Mouse (Mus musculus): ENCODE data around the gene Tssk6. TPM values are rescaled to one million over a fixed set of nuclear protein-coding genes. Genes with fewer than 3 reads are reported as not detected.
"Not testable (repeated sequence)": the region's sequence is repeated elsewhere in the genome, so short reads cannot be mapped to it uniquely, and the experiment has no call there.

The Tssk6 gene
- polyA plus RNA-seq, 1 experiment from 2014 or later, result 3.7 TPM

DNA sequence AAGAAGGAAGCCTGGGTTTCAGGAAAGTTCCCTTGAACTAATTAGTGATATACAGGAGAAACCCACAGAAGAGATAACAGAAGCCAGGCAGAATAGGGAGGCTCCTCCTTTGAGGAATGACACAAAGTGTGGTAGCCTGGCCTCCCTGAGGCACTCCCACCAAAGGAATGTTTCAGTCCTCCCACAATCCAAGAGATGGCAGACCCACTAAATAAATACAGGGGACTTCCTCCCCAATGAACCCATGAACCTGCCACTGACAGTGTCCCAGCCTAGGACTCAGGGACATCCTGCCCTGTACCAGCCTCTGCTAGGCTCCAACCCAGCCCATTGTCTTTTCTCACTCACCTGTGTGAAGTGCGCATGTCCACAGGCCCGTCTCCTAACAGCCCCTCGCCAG is 33.4 kb downstream of the Tssk6 start:
- in situ Hi-C loops (cut with MboI; ENCODE audit: low pct_unique_long_range_greater_than_20kb), result no loop called here
- ChIA-PET POLR2A (interaction anchor here (1.2 to 1.3 kb wide), 2 partner anchors 16 to 61 kb away, joined by 3 to 4 read pairs; partner anchors contain the start of gene Gatad2a), CTCF (interaction anchor here (1.4 kb wide), 2 partner anchors 28 to 36 kb away, joined by 4 read pairs; no protein-coding TSS in a partner anchor)
- no peak for ATAC-seq
- TF ChIP-seq CTCF (IDR thresholded peaks at IDR 0.05), result no peak
- H3K27me3 ChIP-seq, result no peaks in the 10 kb centered on the region
- DNase-seq (ENCODE audit: low read depth, low spot score), result no peak

DNA sequence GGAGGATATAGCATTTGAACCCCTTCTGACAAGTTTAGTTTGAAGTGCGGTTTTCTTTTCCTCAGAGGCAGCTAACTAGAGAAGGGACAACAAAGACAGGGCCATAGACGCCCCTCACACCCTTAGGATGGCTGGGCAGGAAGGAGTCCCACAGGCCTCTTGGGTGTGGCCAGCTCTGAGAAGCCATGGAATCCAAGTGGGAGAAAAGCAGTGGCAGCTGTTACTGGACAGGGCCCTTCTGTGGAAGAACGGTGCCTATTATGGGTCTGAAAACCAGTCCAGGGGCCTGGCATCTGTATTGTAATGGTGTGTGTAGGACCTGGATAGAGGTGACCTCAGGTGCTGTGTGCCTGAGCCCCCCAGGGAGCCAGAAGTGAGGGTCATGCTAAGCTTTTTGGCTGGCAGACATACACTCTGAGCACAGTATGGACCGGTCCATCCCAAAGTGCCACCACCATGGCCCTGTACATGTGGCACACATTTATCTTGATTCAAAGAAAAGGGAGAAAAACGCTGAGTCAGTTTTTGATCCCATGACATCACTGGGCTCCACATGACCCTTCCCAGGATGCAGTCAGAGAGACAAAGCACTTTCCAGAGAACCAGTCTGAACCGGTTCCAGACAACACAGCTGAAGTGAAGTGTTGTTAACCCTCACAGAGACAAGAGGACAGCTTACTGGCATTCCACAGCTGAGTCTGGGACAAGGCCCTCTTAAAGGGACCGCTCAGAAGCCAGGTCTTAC is 34.2 kb downstream of the Tssk6 start:
- in situ Hi-C loops (cut with MboI; ENCODE audit: low pct_unique_long_range_greater_than_20kb), result no loop called here
- no peak for TF ChIP-seq CTCF (IDR thresholded peaks at IDR 0.05)
- DNase-seq (ENCODE audit: low read depth, low spot score) (no peak), ATAC-seq (peak; percentile 29)
- H3K27me3 ChIP-seq, result no peaks in the 10 kb centered on the region
- ChIA-PET CTCF (interaction anchor here (1.0 to 1.4 kb wide), 2 partner anchors 17 to 36 kb away, joined by 3 to 4 read pairs; no protein-coding TSS in a partner anchor), POLR2A (interaction anchor here (0.7 to 1.2 kb wide), 2 partner anchors 31 to 60 kb away, joined by 3 to 5 read pairs; partner anchors contain the start of gene Gatad2a)

DNA sequence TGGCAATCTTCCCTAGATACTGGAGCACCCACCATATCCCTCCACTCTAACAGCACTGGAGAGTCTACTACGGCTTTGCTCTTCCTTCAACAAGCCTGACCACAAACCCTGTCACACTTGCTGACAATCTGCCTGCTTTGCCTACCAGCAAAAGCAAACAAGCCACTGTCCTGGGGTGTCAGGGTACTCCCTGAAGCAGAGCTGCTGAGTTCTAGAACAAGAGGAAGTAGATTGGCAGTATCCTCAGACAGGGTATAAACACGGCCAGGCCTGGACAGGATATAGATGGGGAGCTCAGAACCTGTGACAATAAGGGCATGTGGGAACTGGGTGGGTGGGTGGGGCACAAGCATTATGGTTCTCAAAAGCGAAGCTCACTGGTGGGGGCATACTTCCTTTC is 35.5 kb downstream of the Tssk6 start:
- H3K27me3 ChIP-seq, result no peaks in the 10 kb centered on the region
- DNase-seq (ENCODE audit: low read depth, low spot score) (no peak), ATAC-seq (no peak)
- ChIA-PET POLR2A (no interaction called here), CTCF (interaction anchor here (1.1 to 1.3 kb wide), 2 partner anchors 19 to 30 kb away, joined by 3 to 7 read pairs; no protein-coding TSS in a partner anchor)
- TF ChIP-seq CTCF (IDR thresholded peaks at IDR 0.05), result no peak
- in situ Hi-C loops (cut with MboI; ENCODE audit: low pct_unique_long_range_greater_than_20kb), result no loop called here

DNA sequence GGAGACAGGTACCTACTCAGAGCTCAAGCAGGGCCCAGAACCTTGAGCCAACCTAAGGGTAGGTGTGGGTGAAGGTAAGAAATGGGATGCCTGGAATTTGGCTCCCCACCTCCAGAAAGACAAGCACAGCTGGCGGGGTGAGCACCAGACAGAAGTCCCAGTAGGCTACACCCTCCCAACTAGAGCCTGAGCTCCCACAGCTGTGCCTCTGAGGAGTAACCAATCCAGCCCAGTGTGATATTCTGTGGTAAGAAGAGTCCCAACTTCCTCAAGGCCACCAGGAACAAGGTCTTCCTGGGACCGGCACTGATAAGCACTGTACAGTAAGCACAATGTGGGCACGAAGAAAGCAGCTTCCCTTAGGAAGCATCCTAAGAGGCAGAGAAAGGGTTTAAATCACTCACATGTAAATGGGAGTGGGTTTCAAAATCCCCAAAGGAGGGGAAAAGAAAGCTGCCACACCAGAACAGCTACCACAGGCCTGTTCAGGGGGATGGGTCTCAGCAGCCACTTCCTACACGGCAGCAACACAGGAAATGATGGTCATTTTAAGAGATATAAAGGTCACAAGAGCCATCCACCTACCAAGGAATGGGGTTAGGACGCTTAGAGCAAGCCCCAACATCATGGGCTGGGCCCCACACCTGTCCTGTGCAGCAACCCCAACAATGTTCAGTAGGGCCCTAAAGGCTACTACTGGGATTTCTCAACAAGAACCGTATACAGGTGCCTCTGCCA is 36.4 kb downstream of the Tssk6 start:
- ChIA-PET CTCF (interaction anchor here (0.8 to 1.7 kb wide), 6 partner anchors 14 to 32 kb away, joined by 3 to 7 read pairs (median 3); no protein-coding TSS in a partner anchor), POLR2A (no interaction called here)
- DNase-seq (ENCODE audit: low read depth, low spot score) (no peak), ATAC-seq (no peak)
- no peaks in the 10 kb centered on the region for H3K27me3 ChIP-seq
- in situ Hi-C loops (cut with MboI; ENCODE audit: low pct_unique_long_range_greater_than_20kb), result no loop called here
- TF ChIP-seq CTCF (IDR thresholded peaks at IDR 0.05), result no peak

DNA sequence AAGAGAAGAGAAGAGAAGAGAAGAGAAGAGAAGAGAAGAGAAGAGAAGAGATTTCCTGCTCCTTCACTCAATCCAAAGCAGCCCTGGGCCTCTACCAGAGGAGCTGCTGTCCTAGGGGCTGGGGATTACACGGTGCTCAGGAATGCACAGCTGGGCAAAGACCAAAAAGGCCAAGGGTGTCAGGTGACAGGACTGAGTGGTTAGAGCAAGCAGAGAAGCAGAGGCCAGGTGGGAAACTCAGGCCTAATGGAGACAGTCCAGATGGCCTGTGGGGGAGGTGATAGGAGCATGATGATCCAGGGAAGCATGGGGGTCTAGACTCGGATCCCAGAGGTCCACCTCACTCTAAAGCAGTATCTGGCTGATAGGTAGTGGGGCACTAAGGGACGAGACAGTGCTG is 37.6 kb downstream of the Tssk6 start:
- no peaks in the 10 kb centered on the region for H3K27me3 ChIP-seq
- TF ChIP-seq CTCF (IDR thresholded peaks at IDR 0.05), result no peak
- ChIA-PET POLR2A (no interaction called here), CTCF (interaction anchor here (1.2 to 1.7 kb wide), 3 partner anchors 14 to 31 kb away, joined by 3 read pairs; no protein-coding TSS in a partner anchor)
- ATAC-seq, result peak; percentile 94
- peak; percentile 39 for DNase-seq (ENCODE audit: low read depth, low spot score)
- in situ Hi-C loops (cut with MboI; ENCODE audit: low pct_unique_long_range_greater_than_20kb), result no loop called here

DNA sequence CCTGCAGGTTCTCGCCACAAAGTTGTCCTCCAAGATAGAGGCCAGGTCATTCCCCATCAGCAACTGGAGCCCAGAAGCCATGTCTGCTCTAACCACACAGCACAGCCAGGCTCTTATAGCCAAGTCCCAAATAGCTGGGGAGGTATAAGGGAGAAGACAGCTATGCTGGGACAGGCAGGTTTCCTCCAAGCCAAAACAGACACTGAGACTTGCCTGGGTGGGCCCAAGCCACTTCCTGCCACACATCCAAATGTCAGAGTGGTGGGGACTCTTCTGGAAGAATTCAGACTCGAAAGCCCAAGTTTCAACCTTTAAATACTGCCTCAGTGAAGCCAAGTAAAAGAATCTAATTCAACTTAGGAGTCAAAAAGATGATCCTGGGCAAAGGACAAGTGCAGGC is 38.4 kb downstream of the Tssk6 start:
- ChIA-PET CTCF (interaction anchor here (1.3 to 1.7 kb wide), 3 partner anchors 13 to 30 kb away, joined by 3 to 4 read pairs (median 3); no protein-coding TSS in a partner anchor), POLR2A (no interaction called here)
- DNase-seq (ENCODE audit: low read depth, low spot score), result no peak
- in situ Hi-C loops (cut with MboI; ENCODE audit: low pct_unique_long_range_greater_than_20kb), result no loop called here
- ATAC-seq, result no peak
- no peak for TF ChIP-seq CTCF (IDR thresholded peaks at IDR 0.05)
- H3K27me3 ChIP-seq, result no peaks in the 10 kb centered on the region

DNA sequence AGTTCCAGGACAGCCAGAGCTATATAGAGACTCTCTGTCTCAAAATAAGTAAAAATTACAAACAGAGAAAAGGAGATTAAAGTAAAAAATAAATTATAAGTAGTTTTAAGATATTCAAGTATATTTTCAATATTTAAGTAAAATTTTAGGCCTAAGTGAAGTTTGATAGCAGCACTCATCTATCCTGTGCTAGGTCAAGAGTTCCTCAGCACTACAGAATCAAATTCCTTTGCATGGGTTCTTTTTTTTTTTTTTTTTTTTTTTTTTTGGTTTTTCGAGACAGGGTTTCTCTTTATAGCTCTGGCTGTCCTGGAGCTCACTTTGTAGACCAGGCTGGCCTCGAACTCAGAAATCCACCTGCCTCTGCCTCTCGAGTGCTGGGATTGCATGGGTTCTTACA is 40.5 kb downstream of the Tssk6 start:
- POLR2A ChIA-PET, result interaction anchor here (0.8 kb wide), 1 partner anchor 364 kb away, joined by 6 read pairs; no protein-coding TSS in a partner anchor
- H3K27me3 ChIP-seq; DNase-seq (ENCODE audit: low read depth, low spot score); in situ Hi-C loops (cut with MboI; ENCODE audit: low pct_unique_long_range_greater_than_20kb); ATAC-seq: not testable (repeated sequence)
- CTCF ChIA-PET, result interaction anchor here (1.1 to 1.7 kb wide), 3 partner anchors 10 to 16 kb away, joined by 3 to 6 read pairs (median 4); no protein-coding TSS in a partner anchor

DNA sequence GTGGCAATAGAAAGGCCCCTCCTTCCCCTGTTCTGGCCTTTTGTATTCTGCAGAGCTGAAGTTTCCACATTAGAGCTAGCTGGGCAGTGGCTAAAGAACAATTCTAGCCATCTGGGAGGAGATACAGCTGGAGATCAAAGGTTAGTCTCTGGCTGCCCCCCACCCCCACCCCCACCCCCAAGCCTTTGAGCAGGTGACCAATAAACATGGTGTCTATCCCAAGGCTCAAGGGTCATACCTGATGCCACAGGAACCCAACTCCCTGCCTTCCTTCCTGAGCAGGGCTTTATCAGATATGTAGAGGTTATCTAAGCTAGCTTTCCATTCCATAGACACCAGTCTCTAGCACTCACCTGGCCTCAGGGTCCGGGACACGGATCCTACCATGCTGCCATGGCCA is 48.3 kb downstream of the Tssk6 start:
- ChIA-PET POLR2A (no interaction called here), CTCF (interaction anchor here (1.4 kb wide), 1 partner anchor 9 kb away, joined by 4 read pairs; no protein-coding TSS in a partner anchor)
- no peaks in the 10 kb centered on the region for H3K27me3 ChIP-seq
- in situ Hi-C loops (cut with MboI; ENCODE audit: low pct_unique_long_range_greater_than_20kb), result no loop called here
- no peak for TF ChIP-seq CTCF (IDR thresholded peaks at IDR 0.05)
- no peak for ATAC-seq
- DNase-seq (ENCODE audit: low read depth, low spot score), result no peak

Other genes with a start within 250 kb of the Tssk6 start
- gene Zfp964, start 247.7 kb upstream of the Tssk6 start, polyA plus RNA-seq (2021), result 3.0 TPM
- 21.1 TPM for gene Zfp869, start 191.5 kb upstream of the Tssk6 start, polyA plus RNA-seq (2021)
- gene Zfp963, start 152.2 kb upstream of the Tssk6 start, polyA plus RNA-seq (2021), result 3.6 TPM
- gene Gm20422, start 127.3 kb upstream of the Tssk6 start, polyA plus RNA-seq (2021), result 0.15 TPM
- 55.4 TPM for gene Atp13a1, start 111.0 kb upstream of the Tssk6 start, polyA plus RNA-seq (2021)
- 17.6 TPM for gene Zfp866, start 111.0 kb upstream of the Tssk6 start, polyA plus RNA-seq (2021)
- 17.8 TPM for gene Gmip, start 93.5 kb upstream of the Tssk6 start, polyA plus RNA-seq (2021)
- 8.3 TPM for gene Lpar2, start 79.8 kb upstream of the Tssk6 start, polyA plus RNA-seq (2021)
- 8.0 TPM for gene Pbx4, start 69.7 kb upstream of the Tssk6 start, polyA plus RNA-seq (2021)
- 0.03 TPM for gene Cilp2, start 14.5 kb upstream of the Tssk6 start, polyA plus RNA-seq (2021)
- 199 TPM for gene Ndufa13, start 374 bp downstream of the Tssk6 start, polyA plus RNA-seq (2021)
- 5.3 TPM for gene Yjefn3, start 528 bp downstream of the Tssk6 start, polyA plus RNA-seq (2021)
- 75.2 TPM for gene Gatad2a, start 94.2 kb downstream of the Tssk6 start, polyA plus RNA-seq (2021)
- 53.4 TPM for gene Mau2, start 140.6 kb downstream of the Tssk6 start, polyA plus RNA-seq (2021)
- 37.0 TPM for gene Sugp1, start 140.6 kb downstream of the Tssk6 start, polyA plus RNA-seq (2021)
- gene Tm6sf2, start 170.7 kb downstream of the Tssk6 start, polyA plus RNA-seq (2021), result 1.3 TPM
- gene Hapln4, start 181.3 kb downstream of the Tssk6 start, polyA plus RNA-seq (2021), result 7.3 TPM
- 0.01 TPM for gene Ncan, start 218.7 kb downstream of the Tssk6 start, polyA plus RNA-seq (2021)
- 35.1 TPM for gene Nr2c2ap, start 229.1 kb downstream of the Tssk6 start, polyA plus RNA-seq (2021)
- 19.6 TPM for gene Rfxank, start 237.0 kb downstream of the Tssk6 start, polyA plus RNA-seq (2021)
- 80.3 TPM for gene Borcs8, start 237.3 kb downstream of the Tssk6 start, polyA plus RNA-seq (2021)
- 0.54 TPM for gene Mef2b, start 237.5 kb downstream of the Tssk6 start, polyA plus RNA-seq (2021)

Data from Patski (cell line).